Mouse (Mus musculus) neutrophil, adult 5-6 weeks (primary cell): ENCODE measurements at regions not wholly inside any gene's neighbourhood (a gene's known extent, or its start where the extent isn't known, plus 50 kb on each side); places are given as distances from the start of the nearest gene placed in this dataset.

Experiments
- ATAC-seq: fragments of 151-379, 151-347 bp; 2 replicates; pipeline ENCODE4 v1.8.0; 2017; ENCODE audit warnings: mild to moderate bottlenecking, moderate TSS enrichment; ENCODE audit not compliant: insufficient number of reproducible peaks, poor library complexity, low FRiP score, severe bottlenecking; ENCODE audit errors: extremely low read depth

GRCm38 (mm10) chr2:160421216-160421911 lies 54.5 kb upstream of the Mafb start:
- no peak for ATAC-seq

GRCm38 (mm10) chr2:160424491-160424890 lies 57.6 kb upstream of the Mafb start:
- ATAC-seq = no peak

GRCm38 (mm10) chr2:160427431-160427830 lies 60.6 kb upstream of the Mafb start:
- ATAC-seq = no peak

- no peak for ATAC-seq
Measured at GRCm38 (mm10) chr2:160433252-160433651, 66.4 kb upstream of the Mafb start.

- no peak for ATAC-seq
Measured at GRCm38 (mm10) chr2:160434701-160435100, 67.8 kb upstream of the Mafb start.

GRCm38 (mm10) chr2:160435622-160436021 lies 68.8 kb upstream of the Mafb start:
- no peak for ATAC-seq

- ATAC-seq = no peak
Measured at GRCm38 (mm10) chr2:160439028-160439427, 72.2 kb upstream of the Mafb start.

DNA sequence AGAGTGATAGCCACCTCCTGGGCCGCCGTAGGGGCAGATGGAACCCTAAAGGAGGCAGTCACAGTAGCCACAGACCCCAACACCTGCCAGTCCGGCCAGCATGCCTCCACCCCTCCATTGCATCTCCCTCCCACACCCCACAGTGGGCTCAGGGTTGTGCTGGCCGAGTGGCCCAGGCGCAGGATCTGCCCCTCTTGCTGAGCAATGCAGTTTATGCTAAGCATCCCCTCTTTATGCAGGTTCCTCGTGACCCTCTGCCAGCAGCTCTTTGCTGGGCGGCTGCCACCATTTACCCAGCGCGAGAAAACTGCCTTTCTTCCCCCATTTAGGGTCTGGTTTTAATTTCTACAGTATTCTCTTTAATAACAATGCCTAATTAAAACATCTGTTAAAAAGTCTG lies 73.4 kb upstream of the Mafb start:
- no peak for ATAC-seq

DNA sequence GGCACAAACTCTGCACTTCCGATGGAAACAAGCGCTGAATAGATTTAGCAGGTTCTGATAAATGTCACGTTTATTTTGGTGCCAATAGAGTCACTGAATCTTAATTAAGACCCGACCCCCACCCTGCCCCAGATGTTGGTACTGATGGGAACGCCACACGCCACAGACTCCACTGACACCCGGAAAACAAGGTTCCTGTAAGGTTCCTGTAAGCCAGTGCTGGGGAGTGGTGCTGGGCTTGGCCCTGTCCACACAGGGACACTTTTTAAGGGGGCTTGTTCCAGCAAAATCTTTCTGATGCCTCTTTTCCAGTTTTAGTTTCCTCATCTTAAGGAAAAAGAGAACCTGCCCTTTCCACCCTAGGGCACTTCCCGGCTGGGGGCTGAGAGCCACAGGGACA lies 84.2 kb upstream of the Mafb start:
- ATAC-seq = no peak

GRCm38 (mm10) chr2:160451481-160452238 lies 84.8 kb upstream of the Mafb start:
- ATAC-seq = peak; percentile 23; the same call in 1 of the 2 replicates

DNA sequence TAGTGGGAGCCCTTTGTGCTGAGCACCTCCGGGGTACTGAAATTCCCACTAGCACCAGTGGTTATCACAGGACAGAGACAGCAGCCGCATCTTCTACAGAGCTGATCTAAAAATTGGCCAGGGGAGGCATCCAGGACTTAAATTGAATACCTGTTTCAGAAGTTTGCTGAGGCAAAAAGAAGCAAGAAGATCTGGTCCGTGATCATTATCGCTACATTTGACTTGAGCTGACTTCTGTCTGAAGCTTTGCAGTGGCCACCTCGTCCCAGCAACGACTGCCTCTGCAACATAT lies 85.3 kb upstream of the Mafb start:
- ATAC-seq = no peak

GRCm38 (mm10) chr2:160452730-160453129 lies 85.9 kb upstream of the Mafb start:
- ATAC-seq = no peak

DNA sequence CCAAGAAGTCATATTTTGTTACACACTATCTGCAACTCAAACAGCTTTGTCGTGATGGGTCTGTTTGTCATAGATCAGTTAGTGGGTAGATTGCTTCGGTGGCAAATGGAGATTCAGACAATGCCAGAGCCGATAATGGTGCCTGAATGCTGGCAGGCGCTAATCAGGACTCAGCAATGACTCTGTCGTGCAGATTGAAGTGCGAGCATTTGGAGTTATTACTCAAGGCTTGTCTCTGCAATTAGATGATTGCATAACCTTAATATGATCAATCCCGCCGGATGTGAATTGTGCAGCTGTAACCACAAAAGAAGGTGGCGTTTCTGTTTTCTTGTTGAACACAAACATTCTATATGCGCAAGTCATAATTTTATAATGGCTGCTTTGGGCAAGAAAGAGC lies 88.8 kb upstream of the Mafb start:
- ATAC-seq = no peak

DNA sequence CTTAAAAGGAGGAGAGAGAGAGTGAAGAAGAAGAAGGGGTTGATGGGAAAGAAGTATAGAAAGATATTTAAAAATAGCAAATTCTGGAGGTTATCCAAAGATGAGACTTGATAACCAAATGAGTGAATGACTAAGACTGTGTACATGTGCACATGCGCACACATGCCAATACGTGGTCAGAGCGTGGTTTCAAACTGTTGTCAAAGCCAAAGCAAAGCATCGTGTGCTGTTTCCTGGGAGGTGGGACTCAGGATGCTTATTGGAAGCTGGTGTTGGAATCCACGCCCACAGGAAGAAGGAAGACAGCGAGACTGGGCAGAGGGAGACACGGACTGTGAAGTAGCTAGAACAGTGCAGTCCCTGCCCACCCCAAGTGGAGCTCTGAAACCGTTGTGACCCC lies 89.8 kb upstream of the Mafb start:
- ATAC-seq = no peak

- no peak for ATAC-seq
Measured at GRCm38 (mm10) chr2:160471561-160471960, 104.7 kb upstream of the Mafb start.

- ATAC-seq = no peak
Measured at GRCm38 (mm10) chr2:160476181-160476580, 109.3 kb upstream of the Mafb start.

GRCm38 (mm10) chr2:160479240-160479639 lies 112.4 kb upstream of the Mafb start:
- no peak for ATAC-seq

DNA sequence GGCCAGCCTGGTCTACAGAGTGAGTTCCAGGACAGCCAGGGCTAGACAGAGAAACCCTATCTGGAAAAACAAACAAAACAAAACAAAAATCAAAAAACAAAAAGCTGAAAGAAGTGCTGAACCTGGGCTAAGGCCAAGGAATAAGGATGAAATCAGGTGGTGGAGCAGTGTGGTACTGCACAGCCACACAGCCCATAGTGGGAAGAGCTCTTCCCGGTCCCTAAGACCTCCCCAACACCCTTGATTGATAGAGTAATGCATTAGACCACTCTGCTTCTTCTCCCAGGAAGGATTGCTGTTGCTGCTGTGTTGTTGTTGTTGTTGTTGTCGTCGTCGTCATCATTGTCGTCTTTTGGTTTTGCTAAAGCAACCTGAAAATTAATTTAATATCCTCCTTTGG lies 118.2 kb upstream of the Mafb start:
- no peak for ATAC-seq

- no peak for ATAC-seq
Measured at GRCm38 (mm10) chr2:160485515-160485914, 118.7 kb upstream of the Mafb start.

GRCm38 (mm10) chr2:160499726-160500125 lies 132.9 kb upstream of the Mafb start:
- ATAC-seq = no peak

- ATAC-seq = no peak
Measured at GRCm38 (mm10) chr2:160502901-160503300, 136.0 kb upstream of the Mafb start.
